Mouse (Mus musculus) lung, embryonic 15.5 days (tissue): ENCODE data around the gene Smim24. TPM values are rescaled to one million over a fixed set of nuclear protein-coding genes. Genes with fewer than 3 reads are reported as not detected.

Source experiments
- ATAC-seq: fragments of 200-750 bp; cut with Nextera tagmentation; 2 replicates; pipeline ENCODE4 v1.8.0; 2017; ENCODE audit warnings: moderate number of reproducible peaks, borderline replicate concordance; ENCODE audit not compliant: low FRiP score, low TSS enrichment; ENCODE audit errors: extremely low read depth
- H3K27ac ChIP-seq: fragments of 300-500 bp; sonication (generic); 2 replicates; pipeline ENCODE4 v1.5.1; 2015; ENCODE audit warnings: moderate library complexity, mild to moderate bottlenecking, inconsistent platforms
- H3K27me3 ChIP-seq: fragments of 300-500 bp; sonication (generic); 2 replicates; pipeline ENCODE4 v1.6.1; 2015; ENCODE audit warnings: inconsistent platforms
- H3K36me3 ChIP-seq: fragments of 300-500 bp; sonication (generic); 2 replicates; pipeline ENCODE4 v1.6.1; 2015; ENCODE audit warnings: inconsistent platforms
- H3K4me1 ChIP-seq: fragments of 300-500 bp; sonication (generic); 2 replicates; pipeline ENCODE4 v1.6.1; 2015; ENCODE audit warnings: inconsistent platforms
- H3K4me2 ChIP-seq: fragments of 300-500 bp; sonication (generic); 2 replicates; pipeline ENCODE4 v1.6.1; 2015; ENCODE audit warnings: inconsistent platforms, mild to moderate bottlenecking, moderate library complexity
- H3K4me3 ChIP-seq: fragments of 300-500 bp; sonication (generic); 2 replicates; pipeline ENCODE4 v1.5.1; 2015; ENCODE audit warnings: mild to moderate bottlenecking, inconsistent platforms
- H3K9ac ChIP-seq: fragments of 300-500 bp; sonication (generic); 2 replicates; pipeline ENCODE4 v1.6.1; 2015; ENCODE audit warnings: inconsistent platforms
- H3K9me3 ChIP-seq: fragments of 300-500 bp; sonication (generic); 2 replicates; pipeline ENCODE4 v1.6.1; 2016; ENCODE audit warnings: inconsistent platforms
- WGBS: fragments of 180-500 bp; shearing (Covaris S2); methylation state at CpG from one replicate; pipeline ENCODE4 v1.1.7; 2015; 5-methylcytosine and 5-hydroxymethylcytosine counted together
- polyA plus RNA-seq: library from polyadenylated mRNA; unstranded; fragments of >200 nt; fragmentation: Nextera tagmentation; extraction: Ambion mirVana; gene quantifications from 2 replicates; pipeline ENCODE4 v1.2.1, GENCODE M21; 2015

The Smim24 gene
- 4.4 TPM in 2 replicates for polyA plus RNA-seq

DNA sequence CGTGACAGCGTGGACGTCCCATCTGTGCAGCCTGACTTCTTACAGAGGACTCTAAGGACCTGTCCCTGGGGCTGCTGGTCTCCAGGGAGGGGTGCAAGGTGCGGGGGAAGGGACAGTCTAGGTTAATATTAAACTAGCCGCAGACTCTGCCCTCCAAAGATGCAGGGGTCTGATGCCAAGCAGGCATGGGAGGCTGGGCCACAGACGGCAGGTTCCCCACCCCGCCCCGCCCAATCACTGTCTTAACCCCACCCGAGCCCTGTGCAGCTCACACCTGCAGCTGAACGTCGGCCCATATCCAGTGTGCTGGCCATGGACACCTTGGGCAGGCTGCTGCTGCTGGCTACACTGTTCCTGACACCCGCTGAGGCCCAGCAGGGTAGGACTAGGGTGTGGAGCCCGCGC lies at the start of gene Smim24:
Gene Smim24 (plus strand): TSS at position 271 of the 405 bp plus-strand sequence.
- peak within 1 kb of the TSS; percentile 71 for H3K27ac ChIP-seq
- peak within 1 kb of the TSS; percentile 42 for H3K9ac ChIP-seq
- peaks cover 27% of the 10 kb centered on the region for H3K4me1 ChIP-seq
- peak within 1 kb of the TSS; percentile 30 for H3K4me3 ChIP-seq
- H3K36me3 ChIP-seq: peaks cover 11% of the 10 kb centered on the region
- no peak for ATAC-seq
- WGBS: 52% methylated on average over 14 of the region's 14 CpGs
- H3K9me3 ChIP-seq: no peaks in the 10 kb centered on the region
- H3K4me2 ChIP-seq: peak within 1 kb of the TSS; percentile 65
- no peaks in the 10 kb centered on the region for H3K27me3 ChIP-seq

DNA sequence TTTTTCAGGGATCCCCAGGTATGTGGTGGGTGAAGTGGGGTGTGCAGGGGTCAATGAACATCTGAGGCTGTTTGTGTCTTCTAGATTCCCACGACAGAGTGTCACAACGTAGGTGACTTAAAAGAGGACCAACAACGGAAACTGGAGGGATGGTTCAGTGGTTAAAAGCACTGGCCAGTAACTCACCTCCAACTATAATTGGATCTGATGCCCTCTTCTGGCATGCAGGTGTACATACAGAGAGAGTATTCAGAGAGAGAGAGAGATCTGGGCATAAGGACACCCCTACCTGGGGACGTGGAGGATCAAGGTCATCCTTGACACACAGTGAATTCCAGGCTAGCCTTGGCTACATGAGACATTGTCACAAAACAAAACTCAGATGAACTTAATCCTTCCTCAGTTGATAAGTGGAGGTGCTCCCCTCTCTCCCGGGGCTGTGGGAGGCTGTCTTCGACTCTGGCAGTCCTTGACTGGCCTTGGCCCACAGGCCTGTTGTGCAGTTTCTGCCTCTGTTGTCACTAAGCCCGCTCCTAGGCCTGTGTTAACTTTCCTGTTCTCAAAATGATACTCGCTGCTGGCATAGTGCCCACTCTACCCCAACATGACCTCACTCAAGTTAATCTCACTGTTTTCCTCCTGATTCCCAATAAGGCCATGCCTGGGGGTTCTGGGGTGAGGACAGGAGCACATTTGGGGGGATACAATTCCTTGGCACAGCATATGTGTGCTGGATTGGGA lies 48.3 kb upstream of the Smim24 start:
- Histone ChIP-seq H3K4me3 (no peak overlapping the region), H3K27me3 (peaks cover 38% of the 10 kb centered on the region), H3K4me2 (no peak overlapping the region), H3K9me3 (no peaks in the 10 kb centered on the region), H3K4me1 (peaks cover 26% of the 10 kb centered on the region), H3K9ac (no peak overlapping the region), H3K27ac (no peak overlapping the region), H3K36me3 (0 out of 2 replicates have a peak, but pooled peaks cover 4% of the 10 kb centered on the region)
- 43% methylated on average over 8 of the region's 8 CpGs for WGBS
- no peak for ATAC-seq

DNA sequence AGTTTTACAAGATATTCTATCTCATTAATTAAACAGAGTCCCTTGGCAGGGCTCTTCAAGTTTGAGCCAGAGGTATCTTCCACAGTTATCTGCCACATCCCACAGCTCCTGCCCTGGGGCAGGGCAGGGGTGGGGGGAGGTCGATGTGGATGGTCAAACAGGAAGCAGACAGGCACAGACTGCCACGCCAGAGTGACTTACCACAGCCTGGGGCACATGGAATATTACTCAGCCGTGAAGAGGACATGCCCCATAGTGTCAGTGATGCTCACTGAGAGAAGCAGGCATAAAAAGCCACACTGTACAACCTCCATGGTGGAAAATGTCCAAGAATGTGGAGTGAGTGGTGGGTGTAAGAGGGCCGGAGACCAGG lies 47.7 kb upstream of the Smim24 start:
- no peak for ATAC-seq
- Histone ChIP-seq H3K9me3 (no peaks in the 10 kb centered on the region), H3K36me3 (0 out of 2 replicates have a peak, but pooled peaks cover 4% of the 10 kb centered on the region), H3K4me1 (peaks cover 30% of the 10 kb centered on the region), H3K4me3 (no peak overlapping the region), H3K27ac (no peak overlapping the region), H3K4me2 (no peak overlapping the region), H3K27me3 (peaks cover 38% of the 10 kb centered on the region), H3K9ac (no peak overlapping the region)
- 88% methylated on average over 4 of the region's 4 CpGs for WGBS

DNA sequence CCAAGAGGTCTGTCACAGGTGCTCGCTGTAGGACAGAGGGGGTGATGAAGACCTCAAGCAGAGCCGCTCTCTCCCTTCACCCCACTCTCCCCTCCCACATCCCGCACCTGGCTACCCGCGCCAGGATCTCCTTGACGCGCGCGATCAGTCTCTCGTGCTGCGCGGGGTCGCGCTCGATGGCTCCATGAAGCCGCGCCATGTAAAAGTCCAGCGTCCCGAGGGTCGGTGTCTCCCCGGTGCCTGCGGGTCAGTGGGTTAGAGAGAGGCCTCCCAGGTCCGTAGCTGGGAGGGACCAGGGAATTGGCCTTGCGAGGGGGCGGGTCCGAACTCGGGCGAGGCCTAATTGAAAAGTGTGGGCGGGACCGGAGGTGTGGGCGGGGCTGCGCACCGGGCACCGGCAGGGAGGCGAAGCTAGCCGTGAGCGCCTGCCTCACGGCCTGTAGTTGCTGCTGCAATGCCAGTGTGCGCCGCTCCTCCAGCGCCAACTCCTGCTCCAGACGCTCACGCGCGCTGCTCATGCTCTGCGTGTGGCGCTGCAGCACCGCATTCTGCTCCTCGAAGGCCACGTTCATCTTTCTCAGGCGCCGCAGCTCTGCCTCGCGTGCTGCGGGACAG lies 46.3 kb upstream of the Smim24 start:
- H3K9ac ChIP-seq: 0 out of 2 replicates have a peak overlapping the region, but pooled peaks have one; percentile 12
- WGBS: 10% methylated on average over 53 of the region's 55 CpGs
- peaks cover 35% of the 10 kb centered on the region for H3K4me1 ChIP-seq
- H3K4me2 ChIP-seq: peak overlapping the region; percentile 56
- no peaks in the 10 kb centered on the region for H3K9me3 ChIP-seq
- H3K36me3 ChIP-seq: 0 out of 2 replicates have a peak, but pooled peaks cover 4% of the 10 kb centered on the region
- peak overlapping the region; percentile 29 for H3K4me3 ChIP-seq
- ATAC-seq: no peak
- H3K27ac ChIP-seq: peak overlapping the region; percentile 57; the same call in 1 of the 2 replicates
- H3K27me3 ChIP-seq: peaks cover 35% of the 10 kb centered on the region

DNA sequence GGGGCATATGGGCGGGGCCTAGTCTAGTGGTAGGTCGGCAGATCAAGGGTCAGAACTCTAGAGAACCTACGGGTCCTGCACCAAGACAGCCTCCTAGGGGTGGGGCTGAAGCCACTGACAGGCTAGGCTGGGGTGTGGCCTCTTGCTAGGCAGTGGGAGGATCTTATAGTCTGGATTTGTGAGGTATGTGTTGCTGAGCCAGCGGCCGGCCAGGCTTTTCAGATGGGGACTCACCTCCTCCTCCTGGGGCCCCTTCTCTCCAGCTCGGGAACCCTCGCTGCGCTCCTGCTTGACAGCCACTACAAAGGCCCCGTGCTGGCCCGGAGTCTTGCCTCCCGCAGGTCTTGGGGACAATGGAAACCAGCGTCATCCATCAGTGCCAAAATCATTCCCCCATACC lies 43.7 kb upstream of the Smim24 start:
- no peak for ATAC-seq
- peak overlapping the region; percentile 70; the same call in 1 of the 2 replicates for H3K27ac ChIP-seq
- H3K36me3 ChIP-seq: 0 out of 2 replicates have a peak, but pooled peaks cover 4% of the 10 kb centered on the region
- WGBS: 7% methylated on average over 12 of the region's 12 CpGs
- H3K9ac ChIP-seq: peak overlapping the region; percentile 83
- H3K27me3 ChIP-seq: peaks cover 10% of the 10 kb centered on the region
- H3K4me1 ChIP-seq: peaks cover 30% of the 10 kb centered on the region
- H3K4me2 ChIP-seq: peak overlapping the region; percentile 79
- H3K4me3 ChIP-seq: peak overlapping the region; percentile 86
- no peaks in the 10 kb centered on the region for H3K9me3 ChIP-seq

DNA sequence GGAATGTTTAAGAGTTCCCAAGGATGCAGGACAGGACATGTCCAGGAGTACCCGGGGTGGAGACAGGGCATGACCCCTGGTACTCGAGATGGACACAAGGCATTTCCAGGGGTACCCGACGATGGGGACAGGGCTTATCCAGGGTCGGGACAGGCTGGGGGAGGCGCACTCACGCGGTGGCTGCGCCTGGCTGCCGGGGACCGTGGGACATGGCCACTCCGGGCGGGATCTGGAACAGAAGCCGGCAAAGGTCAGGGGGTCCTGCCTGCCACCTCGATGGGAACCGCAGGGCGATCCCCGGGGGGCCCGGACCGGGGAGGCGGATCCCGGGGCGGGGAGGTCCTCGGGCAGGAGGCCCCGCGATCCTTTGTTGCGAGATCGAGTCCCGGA lies 42.9 kb upstream of the Smim24 start:
- Histone ChIP-seq H3K4me3 (peak overlapping the region; percentile 86), H3K9me3 (no peaks in the 10 kb centered on the region), H3K4me2 (peak overlapping the region; percentile 79), H3K9ac (peak overlapping the region; percentile 83), H3K27me3 (peaks cover 3% of the 10 kb centered on the region; the same call in 1 of the 2 replicates), H3K4me1 (peaks cover 30% of the 10 kb centered on the region), H3K36me3 (0 out of 2 replicates have a peak, but pooled peaks cover 4% of the 10 kb centered on the region), H3K27ac (peak overlapping the region; percentile 70)
- 0% methylated on average over 29 of the region's 29 CpGs for WGBS
- peak; percentile 16 for ATAC-seq

DNA sequence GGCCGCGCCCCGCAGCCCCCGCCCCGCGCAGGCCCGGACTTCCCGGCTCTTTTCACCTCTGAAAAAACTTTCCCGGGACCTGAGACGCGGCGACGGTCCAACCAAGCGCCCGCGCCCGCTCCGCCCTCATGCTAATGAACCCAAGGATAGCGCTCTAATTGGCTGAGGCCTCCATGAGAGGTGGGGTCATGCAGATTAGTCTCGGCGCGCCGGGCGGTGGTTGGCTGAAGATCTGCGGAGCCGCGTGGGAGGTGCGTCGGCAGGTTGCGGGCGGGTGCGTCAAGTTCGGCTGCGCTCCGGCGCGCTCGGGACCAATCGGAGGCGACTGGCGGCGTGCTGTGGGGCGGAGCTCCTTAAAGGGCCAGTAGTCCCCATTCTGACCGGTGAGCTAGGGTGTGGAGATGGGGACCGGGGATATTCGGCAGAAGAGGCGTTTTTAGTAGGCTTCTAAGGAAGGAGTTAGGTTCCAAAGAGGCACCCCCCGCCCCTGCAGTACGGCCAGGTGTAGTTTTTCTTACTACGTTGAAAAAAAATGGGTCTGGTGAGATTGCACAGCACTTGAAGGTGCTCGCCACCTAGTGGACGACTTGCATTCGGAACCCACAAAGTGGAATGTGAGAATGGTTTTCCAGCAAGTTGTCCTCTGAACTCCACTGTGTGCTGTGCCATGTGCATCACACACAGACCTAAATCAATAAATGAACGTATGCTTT lies 42.3 kb upstream of the Smim24 start, which contains the start of gene Hmg20b:
Gene Hmg20b (minus strand): TSS at position 130 of the 713 bp plus-strand sequence.
- H3K9ac ChIP-seq: peak within 1 kb of the TSS; percentile 83

DNA sequence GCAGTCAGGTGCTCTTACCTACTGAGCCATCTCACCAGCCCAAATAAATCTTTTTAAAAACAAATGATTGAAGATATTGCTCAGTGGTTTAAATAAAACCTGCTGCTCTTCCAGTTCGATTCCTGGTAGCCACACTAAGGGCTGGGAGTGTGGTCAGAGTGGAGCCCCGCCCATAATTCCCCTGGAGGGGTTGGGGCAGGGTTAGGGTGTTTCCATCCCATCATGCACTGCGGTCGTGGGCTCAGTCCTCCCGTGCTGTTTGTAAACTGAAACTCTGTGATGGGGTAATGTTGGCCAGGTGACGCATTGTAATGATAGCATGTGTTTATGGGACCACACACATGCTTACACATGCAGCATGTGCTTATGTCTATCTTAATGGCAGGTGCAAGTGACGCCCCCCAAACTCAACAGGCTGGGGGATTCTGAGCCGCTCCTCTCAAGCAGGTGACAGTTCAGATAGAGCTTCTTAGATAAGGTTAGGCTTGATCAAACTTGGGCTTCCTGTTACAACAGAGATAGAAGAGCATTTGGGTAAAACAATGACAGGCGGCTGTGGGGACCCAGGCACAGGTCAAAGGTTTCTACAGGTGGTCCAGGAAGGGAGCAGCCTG lies 41.1 kb upstream of the Smim24 start:
- Histone ChIP-seq H3K4me3 (no peak overlapping the region), H3K4me2 (no peak overlapping the region)
- 16% methylated on average over 9 of the region's 9 CpGs for WGBS

More for the DNA sequence above, 42.3 kb upstream of the Smim24 start, which contains the start of gene Hmg20b:
- H3K36me3 ChIP-seq: 0 out of 2 replicates have a peak, but pooled peaks cover 4% of the 10 kb centered on the region
- H3K4me1 ChIP-seq: peaks cover 30% of the 10 kb centered on the region
- under 1% methylated on average over 54 of the region's 54 CpGs for WGBS
- peak within 1 kb of the TSS; percentile 73 for H3K27ac ChIP-seq
- H3K4me2 ChIP-seq: peak within 1 kb of the TSS; percentile 79
- no peaks in the 10 kb centered on the region for H3K27me3 ChIP-seq
- H3K9me3 ChIP-seq: no peaks in the 10 kb centered on the region
- peak; percentile 93 for ATAC-seq
- peak within 1 kb of the TSS; percentile 86 for H3K4me3 ChIP-seq

DNA sequence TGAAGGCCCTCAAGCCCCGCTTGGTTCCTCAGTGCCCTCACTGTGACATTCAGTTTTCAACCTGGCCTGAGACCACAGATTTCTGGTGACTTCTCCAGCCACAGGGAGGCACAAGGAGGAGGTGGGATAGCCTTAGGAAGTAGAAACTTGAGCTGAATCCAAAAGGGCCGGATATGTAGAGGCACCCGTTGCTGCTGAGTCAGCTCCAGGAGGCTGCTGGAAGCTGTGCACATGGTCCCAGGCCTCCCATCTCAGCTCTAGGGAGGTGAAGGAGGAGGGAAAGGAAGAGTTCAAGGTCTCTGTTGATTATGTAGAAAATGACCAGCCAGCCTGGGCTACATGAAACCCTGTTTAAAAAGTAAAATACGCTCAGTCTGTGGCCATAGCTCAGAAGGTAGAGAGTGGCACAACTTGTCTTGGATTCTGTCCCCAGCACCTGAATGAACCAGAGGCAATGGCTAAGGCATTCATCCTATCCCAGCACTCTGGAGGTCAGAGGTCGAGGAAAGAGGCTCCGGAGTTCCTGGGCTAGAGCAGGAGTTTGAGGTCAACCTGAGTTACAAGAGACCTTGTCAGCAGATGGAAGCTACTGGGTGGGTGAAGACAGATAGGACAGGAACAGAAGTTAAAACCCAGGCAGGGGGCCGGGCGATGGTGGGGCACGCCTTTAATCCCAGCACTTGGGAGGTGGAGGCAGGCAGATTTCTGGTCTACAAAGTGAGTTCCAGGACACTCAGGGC lies 37.9 kb upstream of the Smim24 start:
- WGBS: 58% methylated on average over 9 of the region's 9 CpGs
- H3K4me2 ChIP-seq: no peak overlapping the region
- no peak overlapping the region for H3K27ac ChIP-seq
- H3K9ac ChIP-seq: no peak overlapping the region
- H3K36me3 ChIP-seq: no peaks in the 10 kb centered on the region
- H3K4me3 ChIP-seq: no peak overlapping the region
- no peaks in the 10 kb centered on the region for H3K9me3 ChIP-seq
- no peaks in the 10 kb centered on the region for H3K27me3 ChIP-seq
- peaks cover 35% of the 10 kb centered on the region for H3K4me1 ChIP-seq
- ATAC-seq: no peak

More for the DNA sequence above, 41.1 kb upstream of the Smim24 start:
- Histone ChIP-seq H3K27me3 (no peaks in the 10 kb centered on the region), H3K9ac (no peak overlapping the region), H3K36me3 (0 out of 2 replicates have a peak, but pooled peaks cover 4% of the 10 kb centered on the region), H3K4me1 (peaks cover 29% of the 10 kb centered on the region), H3K27ac (no peak overlapping the region), H3K9me3 (no peaks in the 10 kb centered on the region)
- ATAC-seq: no peak

DNA sequence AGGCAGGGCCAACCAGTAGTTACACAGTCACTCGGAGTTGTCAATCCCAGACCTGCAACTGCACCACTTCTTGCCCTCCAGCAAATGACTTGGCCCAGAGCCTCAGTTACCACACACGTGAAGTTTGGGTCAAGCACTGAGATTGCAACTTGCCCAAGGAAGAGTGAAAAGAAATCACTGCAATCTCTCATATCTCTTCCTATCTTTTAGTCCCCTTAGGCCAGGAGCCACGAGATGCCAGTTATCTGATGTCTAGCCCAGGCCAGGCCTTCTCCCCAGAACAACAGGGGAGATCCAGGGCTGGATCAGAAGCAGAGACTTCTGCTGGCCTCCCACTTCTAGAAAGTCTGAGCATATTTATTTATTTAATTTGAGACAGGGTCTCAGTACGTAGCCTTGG lies 37.3 kb upstream of the Smim24 start:
- Histone ChIP-seq H3K27ac (no peak overlapping the region), H3K9me3 (no peaks in the 10 kb centered on the region), H3K4me1 (peaks cover 38% of the 10 kb centered on the region), H3K4me3 (no peak overlapping the region), H3K9ac (no peak overlapping the region), H3K27me3 (no peaks in the 10 kb centered on the region), H3K36me3 (no peaks in the 10 kb centered on the region; the same call in 1 of the 2 replicates), H3K4me2 (no peak overlapping the region)
- ATAC-seq: no peak
- WGBS: 77% methylated on average over 4 of the region's 4 CpGs
